11 mouse cellular contexts compared by ENCODE assay signal in genomic region chr4:150659926-150660610, GRCm38 (mm10). TPM values are rescaled to one million over a fixed set of nuclear protein-coding genes. Genes with fewer than 3 reads are reported as not detected.
DNase-seq lines count a peak whose midpoint lies in the region; ATAC-seq and TF ChIP-seq lines count a peak whose summit lies in the region.
"Had no signal": no experiment of that assay in that cellular context is flagged by ENCODE, and none has a peak within 500 bp of the region (broad histone marks: within the 10 kb centered on the region; RNA-seq: fewer than 3 reads in every experiment).

No protein-coding gene starts in this region.

- H3K4me2 ChIP-seq in kidney, postnatal 0 days (ENCODE audit: low read length) = no peak overlapping the region
- H3K4me2 ChIP-seq in forebrain, embryonic 13.5 days = no peak overlapping the region
- H3K4me2 ChIP-seq: hindbrain, embryonic 12.5 days; limb, embryonic 12.5 days; stomach, embryonic 15.5 days had no signal

- no peak overlapping the region for H3K27ac ChIP-seq in kidney, postnatal 0 days
- H3K27ac ChIP-seq in forebrain, embryonic 13.5 days = no peak overlapping the region
- H3K27ac ChIP-seq: hindbrain, embryonic 12.5 days; limb, embryonic 12.5 days; stomach, embryonic 15.5 days had no signal

- H3K4me3 ChIP-seq in kidney, postnatal 0 days (replicated peaks; ENCODE audit: low read depth, low read length) = no peak overlapping the region
- no peak overlapping the region for H3K4me3 ChIP-seq in forebrain, embryonic 13.5 days
- H3K4me3 ChIP-seq: hindbrain, embryonic 12.5 days; limb, embryonic 12.5 days; stomach, embryonic 15.5 days had no signal

- DNase-seq in adrenal gland, adult 2 months = peak; percentile 26
- DNase-seq in adrenal gland, adult 18-20 months (ENCODE audit: low spot score in 2 of 2) = no peak
- no peak for DNase-seq in kidney, postnatal 0 days (ENCODE audit: low spot score)
- DNase-seq in kidney, adult 8-10 months = no peak
- DNase-seq in NIH3T3 (ENCODE audit: low read depth) = peak; percentile 13
- DNase-seq in natural killer cell, adult 2 months (ENCODE audit: low spot score in 2 of 2) = peak; percentile 10 to 33

- H3K4me1 ChIP-seq in kidney, postnatal 0 days (replicated peaks; ENCODE audit: insufficient read depth, low read length) = peaks cover 4% of the 10 kb centered on the region; the same call in 1 of the 2 replicates
- peaks cover 12% of the 10 kb centered on the region for H3K4me1 ChIP-seq in forebrain, embryonic 13.5 days

- H3K27me3 ChIP-seq in kidney, postnatal 0 days (ENCODE audit: insufficient read depth, low read length) = no peaks in the 10 kb centered on the region
- peaks cover 21% of the 10 kb centered on the region for H3K27me3 ChIP-seq in forebrain, embryonic 13.5 days
- H3K27me3 ChIP-seq: limb, embryonic 12.5 days; stomach, embryonic 15.5 days had no signal

- H3K9me3 ChIP-seq in kidney, postnatal 0 days (replicated peaks; ENCODE audit: low read length) = no peaks in the 10 kb centered on the region
- H3K9me3 ChIP-seq in forebrain, embryonic 13.5 days (replicated peaks) = no peaks in the 10 kb centered on the region
- H3K9me3 ChIP-seq: stomach, embryonic 15.5 days had no signal

- 67% methylated on average over 9 of the region's 9 CpGs for WGBS in kidney, postnatal 0 days
- 80% methylated on average over 9 of the region's 9 CpGs for WGBS in forebrain, embryonic 13.5 days

- no peaks in the 10 kb centered on the region for H3K36me3 ChIP-seq in kidney, postnatal 0 days (ENCODE audit: insufficient read depth, low read length)
- H3K36me3 ChIP-seq in forebrain, embryonic 13.5 days (ENCODE audit: poor library complexity, severe bottlenecking) = no peaks in the 10 kb centered on the region
- H3K36me3 ChIP-seq: hindbrain, embryonic 12.5 days; limb, embryonic 12.5 days; stomach, embryonic 15.5 days had no signal

- no peak overlapping the region for H3K9ac ChIP-seq in kidney, postnatal 0 days (ENCODE audit: low read depth, low read length)
- no peak overlapping the region for H3K9ac ChIP-seq in forebrain, embryonic 13.5 days
- H3K9ac ChIP-seq: hindbrain, embryonic 12.5 days; limb, embryonic 12.5 days; stomach, embryonic 15.5 days had no signal

- ATAC-seq in kidney, postnatal 0 days (replicated peaks; ENCODE audit: low FRiP score, low read depth) = no peak
- no peak for ATAC-seq in megakaryocyte-erythroid progenitor cell, adult 5-6 weeks (replicated peaks; ENCODE audit: low FRiP score, low TSS enrichment, poor library complexity, severe bottlenecking)
- ATAC-seq in forebrain, embryonic 13.5 days = no peak

- TF ChIP-seq CTCF in kidney, postnatal 0 days (IDR thresholded peaks at IDR 0.05; ENCODE audit: low read depth) = peak; percentile 47; the same call in 1 of the 2 replicates

RNA-seq across cellular contexts. Expression of gene Slc45a1, which starts 8.1 kb away (rescaled TPM):
- total RNA-seq in adrenal gland, adult 2 months (2021) = under 1 TPM; 0.37 to 0.62 TPM
- polyA plus RNA-seq in adrenal gland, adult 2 months (2012; rRNA removed) = 0.73 and 1.5 TPM in 2 replicates
- 1 to 10 TPM in 1 of 2 experiments, under 1 TPM in 1; 0.64 to 1.1 TPM for total RNA-seq in adrenal gland, adult 18-20 months (2021)
- 0.04 TPM in 2 replicates for polyA plus RNA-seq in kidney, postnatal 0 days (2015; fragmentation: Nextera tagmentation; extraction: Ambion mirVana)
- total RNA-seq in megakaryocyte-erythroid progenitor cell, adult 5-6 weeks (2014; fragmentation: Nextera tagmentation) = not detected in 2 replicates
- not detected in 2 replicates for total RNA-seq in megakaryocyte-erythroid progenitor cell, adult 5-6 weeks (2017)
- polyA plus RNA-seq in forebrain, embryonic 13.5 days (2015; fragmentation: Nextera tagmentation; extraction: Ambion mirVana) = 10.5 and 11.4 TPM in 2 replicates

Comparison
In these comparisons a context has a peak if more than half of its experiments do, and no peak if none do; other contexts are left out.
1. DNase-seq: peak in adrenal gland, adult 2 months (single experiment), NIH3T3 (single experiment) and natural killer cell, adult 2 months (2 of 2); none in adrenal gland, adult 18-20 months (0 of 2), kidney, postnatal 0 days (single experiment) and kidney, adult 8-10 months (0 of 2).